Mouse (Mus musculus): ENCODE measurements around the gene Ccdc66.
A peak's percentile ranks its signal among the peaks of the same experiment; 100 is the strongest.

Ccdc66 gene

DNA sequence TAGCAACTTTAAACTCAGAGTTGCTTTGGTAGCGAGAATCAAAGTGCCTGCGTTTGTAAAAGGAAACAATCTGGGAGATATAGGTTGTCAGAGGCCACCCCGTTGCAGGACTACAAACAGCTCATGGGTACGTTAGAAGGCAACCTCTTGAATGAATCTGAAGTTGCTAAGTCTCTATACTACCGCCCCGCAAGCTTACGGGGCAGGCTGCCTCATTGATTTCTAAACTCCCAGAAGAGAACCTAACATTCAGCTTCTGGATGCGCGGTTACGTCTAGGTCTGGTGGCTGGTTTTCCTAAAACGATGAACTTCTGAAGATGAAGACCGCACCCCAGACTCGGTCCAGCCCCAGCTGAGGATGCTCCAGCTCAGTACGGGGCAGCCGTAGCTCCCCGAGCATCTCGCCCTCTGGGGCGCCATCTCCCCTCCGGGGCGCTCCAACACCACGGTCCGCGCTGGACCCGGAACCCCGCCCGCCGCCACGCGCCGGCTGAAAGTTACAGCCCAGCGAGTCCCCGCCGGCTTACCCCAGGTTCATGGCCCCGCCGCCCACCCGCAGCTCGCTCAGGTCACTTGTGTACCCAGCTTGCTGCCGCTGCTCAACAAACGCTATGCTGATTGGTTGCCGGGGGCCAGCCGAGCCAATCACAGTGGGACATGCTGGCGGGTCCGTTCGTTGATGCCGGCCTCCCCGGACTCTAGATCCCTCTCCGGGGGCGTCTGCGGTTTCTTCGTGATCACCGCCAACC is at the start of gene Ccdc66:
Gene Ccdc66, minus strand, starts transcription at position 567 of the 750 bp plus-strand sequence.
- DNase-seq, result peak; percentile 100

GRCm38 (mm10) chr14:27543838-27544426 is 35.7 kb upstream of the Ccdc66 start:
- no peak for DNase-seq

GRCm38 (mm10) chr14:27536441-27536840 is 28.2 kb upstream of the Ccdc66 start:
- DNase-seq, result no peak

GRCm38 (mm10) chr14:27524541-27524940 is 16.3 kb upstream of the Ccdc66 start:
- DNase-seq, result no peak

- DNase-seq, result no peak
Observed at GRCm38 (mm10) chr14:27508644-27509301, 513 bp upstream of the Ccdc66 start.

DNA sequence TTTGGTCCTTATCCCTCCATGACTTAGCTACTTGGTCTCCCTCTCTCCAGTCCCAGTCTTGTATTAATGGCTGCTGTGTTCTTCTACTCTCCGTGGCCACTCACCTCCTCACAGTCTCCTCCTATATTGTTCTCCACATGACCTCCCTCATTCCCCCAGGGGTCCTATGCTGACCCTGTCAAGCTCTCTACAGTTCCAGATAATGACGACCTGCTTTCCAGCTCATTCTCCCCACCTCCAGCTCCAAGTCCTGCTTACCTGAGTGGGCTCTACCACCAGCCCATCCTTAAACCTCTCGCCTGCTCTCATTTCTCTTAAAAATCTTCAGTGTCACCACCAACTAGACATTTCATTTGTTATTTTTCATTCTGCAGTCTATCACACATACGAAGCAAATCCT is 7.2 kb downstream of the Ccdc66 start:
- no peak for DNase-seq

GRCm38 (mm10) chr14:27493516-27493915 is 14.7 kb downstream of the Ccdc66 start:
- DNase-seq, result no peak

- DNase-seq, result no peak
Observed at GRCm38 (mm10) chr14:27491399-27491798, 16.9 kb downstream of the Ccdc66 start.

DNA sequence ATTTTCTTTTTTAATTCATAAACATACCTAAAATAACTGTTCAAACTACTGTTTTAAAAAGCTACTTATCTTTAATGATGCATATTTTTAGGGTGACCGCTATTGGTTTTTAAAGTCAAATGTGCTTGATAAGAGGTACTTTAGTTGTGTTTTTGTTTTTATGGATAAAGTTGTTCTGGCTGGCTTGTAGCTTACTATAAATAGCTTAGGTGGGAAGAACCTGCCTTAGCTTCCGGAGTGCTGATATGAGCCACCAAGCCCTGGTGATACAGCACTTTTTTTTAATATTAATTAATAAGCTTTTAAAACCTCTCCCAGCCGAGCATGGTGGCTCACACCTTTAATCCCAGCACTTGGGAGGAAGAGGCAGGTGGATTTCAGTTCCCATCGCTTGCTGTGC is 61.3 kb downstream of the Ccdc66 start:
- DNase-seq, result no peak

- DNase-seq, result peak in 1 of 2 experiments; percentile 12
Observed at GRCm38 (mm10) chr14:27444851-27445281, 63.4 kb downstream of the Ccdc66 start.

- no peak for DNase-seq
Observed at GRCm38 (mm10) chr14:27440921-27441320, 67.3 kb downstream of the Ccdc66 start.

DNA sequence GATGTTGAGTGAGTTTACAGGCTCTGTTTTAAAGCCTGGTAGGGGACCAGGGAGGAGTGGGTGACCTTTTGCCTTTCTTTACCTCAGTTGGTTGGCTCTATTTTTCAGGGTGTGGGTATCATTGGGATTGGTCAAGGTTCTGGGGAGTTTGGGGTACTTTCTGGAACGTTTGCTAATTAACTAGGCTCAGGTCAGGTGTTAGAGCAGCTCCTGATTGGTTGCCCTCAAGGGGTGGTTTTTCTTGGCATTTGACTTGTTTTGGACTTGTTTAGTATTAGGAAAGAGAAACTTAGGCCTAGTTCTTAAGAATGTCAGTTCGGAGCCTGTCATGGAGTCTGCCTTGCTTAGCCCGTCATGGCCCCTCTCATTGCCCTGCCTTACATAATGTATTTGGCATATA is 71.4 kb downstream of the Ccdc66 start:
- no peak for DNase-seq

DNA sequence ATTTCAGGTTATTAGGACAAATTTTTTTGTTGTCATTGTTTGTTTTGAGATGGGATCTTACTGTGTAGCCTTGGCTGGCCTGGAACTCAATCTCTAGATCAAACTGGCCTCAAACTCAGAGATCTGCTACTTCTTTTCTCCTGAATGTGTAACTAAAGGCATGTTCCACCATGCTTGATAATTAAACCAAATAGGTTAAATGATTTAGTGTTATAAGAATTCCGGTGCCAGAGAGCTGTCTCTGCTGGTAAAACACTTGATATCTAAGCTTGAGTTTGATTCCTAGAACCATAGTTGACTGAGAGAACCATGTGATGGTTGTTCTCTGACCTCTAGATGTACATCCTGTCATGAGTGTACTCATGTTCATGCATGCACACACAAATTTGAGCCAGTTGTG is 72.1 kb downstream of the Ccdc66 start:
- no peak for DNase-seq

- DNase-seq, result no peak
Observed at GRCm38 (mm10) chr14:27432064-27432463, 76.2 kb downstream of the Ccdc66 start.
